Mouse (Mus musculus) thymus, adult 2 months (tissue): ENCODE measurements at regions not wholly inside any gene's neighbourhood (a gene's known extent, or its start where the extent isn't known, plus 50 kb on each side); places are given as distances from the start of the nearest gene placed in this dataset.

Experiments
- CTCF ChIP-seq: fragments of 200-500 bp; IDR thresholded peaks from 2 replicates; pipeline ENCODE4 v1.5.1; 2012; ENCODE audit warnings: mild to moderate bottlenecking, control low read depth, low read length, moderate library complexity, borderline replicate concordance; ENCODE audit not compliant: control insufficient read depth, poor library complexity, insufficient read depth; ENCODE audit errors: extremely low read depth
- POLR2A ChIP-seq: fragments of 200-500 bp; IDR thresholded peaks from 2 replicates; pipeline ENCODE4 v1.6.1; 2012; ENCODE audit warnings: mild to moderate bottlenecking, low read length, control low read depth, moderate library complexity; ENCODE audit not compliant: control insufficient read depth, poor library complexity, insufficient read depth; ENCODE audit errors: extremely low read depth

- TF ChIP-seq CTCF (no peak), POLR2A (no peak)
Measured at GRCm38 (mm10) chr10:111084267-111084780, 74.4 kb upstream of the Zdhhc17 start.
